Mouse (Mus musculus) kidney, postnatal 0 days (tissue): ENCODE results near the gene Narfl. TPM values are rescaled to one million over a fixed set of nuclear protein-coding genes. Genes with fewer than 3 reads are reported as not detected.
A peak's percentile ranks its signal among the peaks of the same experiment; 100 is the strongest.

Source experiments
- ATAC-seq: fragments of 200-750 bp; cut with Nextera tagmentation; replicated peaks from 2 replicates; pipeline ENCODE4 v1.8.0; 2017; ENCODE audit warnings: low read depth, moderate number of reproducible peaks, moderate TSS enrichment, moderate library complexity; ENCODE audit not compliant: low FRiP score
- DNase-seq: peaks from one replicate; pipeline ENCODE4 v3.0.0-alpha.2; 2016; ENCODE audit warnings: low spot score
- H3K27ac ChIP-seq: fragments of 300-500 bp; sonication (generic); 2 replicates; pipeline ENCODE4 v1.5.1; 2014; ENCODE audit warnings: mild to moderate bottlenecking
- H3K27me3 ChIP-seq: fragments of 300-500 bp; sonication (generic); 2 replicates; pipeline ENCODE4 v1.6.1; 2014; ENCODE audit warnings: low read length, mixed read lengths; ENCODE audit not compliant: insufficient read depth
- H3K36me3 ChIP-seq: fragments of 300-500 bp; sonication (generic); 2 replicates; pipeline ENCODE4 v1.6.1; 2014; ENCODE audit warnings: low read length, mixed read lengths; ENCODE audit not compliant: insufficient read depth
- H3K4me1 ChIP-seq: fragments of 300-500 bp; sonication (generic); replicated peaks from 2 replicates; pipeline ENCODE4 v1.6.1; 2014; ENCODE audit warnings: antibody characterized with exemption, low read length, mixed read lengths; ENCODE audit not compliant: insufficient read depth
- H3K4me2 ChIP-seq: fragments of 300-500 bp; sonication (generic); 2 replicates; pipeline ENCODE4 v1.6.1; 2014; ENCODE audit warnings: mild to moderate bottlenecking, low read length, moderate library complexity, mixed read lengths
- H3K4me3 ChIP-seq: fragments of 300-500 bp; sonication (generic); replicated peaks from 2 replicates; pipeline ENCODE4 v1.5.1; 2014; ENCODE audit warnings: low read depth, low read length
- H3K9ac ChIP-seq: fragments of 300-500 bp; sonication (generic); 2 replicates; pipeline ENCODE4 v1.6.1; 2014; ENCODE audit warnings: low read depth, low read length
- H3K9me3 ChIP-seq: fragments of 300-500 bp; sonication (generic); replicated peaks from 2 replicates; pipeline ENCODE4 v1.6.1; 2016; ENCODE audit warnings: low read length, inconsistent platforms, mixed read lengths
- CTCF ChIP-seq: IDR thresholded peaks from 2 replicates; pipeline ENCODE4 v1.5.1; 2016; ENCODE audit warnings: antibody characterized with exemption, low read depth, mild to moderate bottlenecking, moderate library complexity
- WGBS: fragments of 180-500 bp; shearing (Covaris S2); extraction: QIAGEN DNeasy Blood & Tissue Kit; methylation state at CpG from one replicate; pipeline ENCODE4 v1.1.7; 2014; 5-methylcytosine and 5-hydroxymethylcytosine counted together
- polyA plus RNA-seq: library from polyadenylated mRNA; unstranded; fragments of >200 nt; fragmentation: Nextera tagmentation; extraction: Ambion mirVana; gene quantifications from 2 replicates; pipeline ENCODE4 v1.2.1, GENCODE M21; 2015

The Narfl gene
- polyA plus RNA-seq, 1 experiment from 2014 or later = 34.5 TPM

- peak; percentile 96 for DNase-seq
- WGBS = 0% methylated on average over 20 of the region's 20 CpGs
- H3K27me3 ChIP-seq = peaks cover 11% of the 10 kb centered on the region; the same call in 1 of the 2 replicates
- H3K27ac ChIP-seq = no peak overlapping the region
- H3K9me3 ChIP-seq = no peaks in the 10 kb centered on the region
- no peak overlapping the region for H3K4me2 ChIP-seq
- no peaks in the 10 kb centered on the region; the same call in 1 of the 2 replicates for H3K4me1 ChIP-seq
- no peaks in the 10 kb centered on the region for H3K36me3 ChIP-seq
- H3K4me3 ChIP-seq = no peak overlapping the region
- ATAC-seq = peak; percentile 50; the same call in 1 of the 2 replicates
- peak; percentile 70 for TF ChIP-seq CTCF
- no peak overlapping the region for H3K9ac ChIP-seq
Observed at GRCm38 (mm10) chr17:25813471-25813870, 39.9 kb downstream of the Narfl start.

DNA sequence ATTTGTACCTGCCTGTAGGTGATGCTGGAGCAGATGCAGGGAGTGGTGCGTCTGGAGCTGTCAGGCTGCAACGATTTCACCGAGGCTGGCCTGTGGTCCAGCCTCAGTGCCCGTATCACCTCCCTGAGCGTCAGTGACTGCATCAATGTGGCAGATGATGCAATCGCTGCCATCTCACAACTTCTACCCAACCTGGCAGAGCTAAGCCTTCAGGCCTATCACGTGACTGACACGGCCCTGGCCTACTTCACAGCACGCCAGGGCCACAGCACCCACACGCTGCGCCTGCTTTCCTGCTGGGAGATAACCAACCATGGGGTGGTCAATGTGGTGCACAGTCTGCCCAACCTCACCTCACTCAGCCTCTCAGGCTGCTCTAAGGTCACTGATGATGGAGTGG is 44.1 kb downstream of the Narfl start:
- H3K4me3 ChIP-seq = no peak overlapping the region
- no peaks in the 10 kb centered on the region; the same call in 1 of the 2 replicates for H3K4me1 ChIP-seq
- H3K27me3 ChIP-seq = peaks cover 15% of the 10 kb centered on the region
- TF ChIP-seq CTCF = no peak
- H3K27ac ChIP-seq = no peak overlapping the region
- 87% methylated on average over 11 of the region's 11 CpGs for WGBS
- no peak for ATAC-seq
- DNase-seq = no peak
- H3K9me3 ChIP-seq = no peaks in the 10 kb centered on the region
- no peak overlapping the region for H3K4me2 ChIP-seq
- H3K36me3 ChIP-seq = no peaks in the 10 kb centered on the region
- no peak overlapping the region for H3K9ac ChIP-seq

GRCm38 (mm10) chr17:25818851-25819780 is 45.5 kb downstream of the Narfl start:
- DNase-seq (no peak), ATAC-seq (peak; percentile 30; the same call in 1 of the 2 replicates)
- Histone ChIP-seq H3K27me3 (peaks cover 15% of the 10 kb centered on the region), H3K9me3 (no peaks in the 10 kb centered on the region), H3K9ac (no peak overlapping the region), H3K4me3 (no peak overlapping the region; the same call in 1 of the 2 replicates), H3K27ac (no peak overlapping the region), H3K36me3 (no peaks in the 10 kb centered on the region), H3K4me1 (peaks cover 4% of the 10 kb centered on the region), H3K4me2 (peak overlapping the region; percentile 30)
- no peak for TF ChIP-seq CTCF
- WGBS = 8% methylated on average over 46 of the region's 46 CpGs

DNA sequence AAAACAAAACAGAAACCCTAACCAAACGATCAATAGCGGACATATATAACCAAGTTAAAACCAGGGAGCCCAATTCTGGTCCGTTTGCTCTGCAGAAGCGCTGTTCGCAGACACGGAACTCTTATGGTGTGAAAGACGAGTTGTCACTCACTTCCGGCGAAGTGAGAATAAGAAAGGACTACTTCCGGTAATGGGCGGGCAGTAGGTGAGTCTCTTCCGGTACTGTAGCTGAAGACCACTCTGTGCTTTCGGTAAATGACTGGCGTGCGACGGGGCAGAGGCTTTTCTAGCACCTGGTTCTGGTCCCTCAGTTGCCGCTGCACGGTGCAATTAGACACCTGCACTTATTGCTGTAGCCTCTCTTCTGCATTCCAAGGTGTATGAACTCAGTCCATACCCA is 49.9 kb downstream of the Narfl start, which contains the start of gene Wdr24:
Wdr24 (plus strand) TSS at position 176 of the 400 bp plus-strand sequence.
- TF ChIP-seq CTCF = no peak; the same call in 1 of the 2 replicates
- peak within 1 kb of the TSS; percentile 77 for H3K4me2 ChIP-seq
- DNase-seq (peak; percentile 94), ATAC-seq (peak; percentile 31; the same call in 1 of the 2 replicates)
- H3K27ac ChIP-seq = no peak within 1 kb of the TSS; the same call in 1 of the 2 replicates
- H3K9ac ChIP-seq = peak within 1 kb of the TSS; percentile 58
- under 1% methylated on average over 18 of the region's 18 CpGs for WGBS
- peaks cover 16% of the 10 kb centered on the region for H3K4me1 ChIP-seq
- H3K36me3 ChIP-seq = peaks cover 19% of the 10 kb centered on the region; the same call in 1 of the 2 replicates
- peaks cover 15% of the 10 kb centered on the region for H3K27me3 ChIP-seq
- H3K9me3 ChIP-seq = no peaks in the 10 kb centered on the region
- peak within 1 kb of the TSS; percentile 51 for H3K4me3 ChIP-seq

DNA sequence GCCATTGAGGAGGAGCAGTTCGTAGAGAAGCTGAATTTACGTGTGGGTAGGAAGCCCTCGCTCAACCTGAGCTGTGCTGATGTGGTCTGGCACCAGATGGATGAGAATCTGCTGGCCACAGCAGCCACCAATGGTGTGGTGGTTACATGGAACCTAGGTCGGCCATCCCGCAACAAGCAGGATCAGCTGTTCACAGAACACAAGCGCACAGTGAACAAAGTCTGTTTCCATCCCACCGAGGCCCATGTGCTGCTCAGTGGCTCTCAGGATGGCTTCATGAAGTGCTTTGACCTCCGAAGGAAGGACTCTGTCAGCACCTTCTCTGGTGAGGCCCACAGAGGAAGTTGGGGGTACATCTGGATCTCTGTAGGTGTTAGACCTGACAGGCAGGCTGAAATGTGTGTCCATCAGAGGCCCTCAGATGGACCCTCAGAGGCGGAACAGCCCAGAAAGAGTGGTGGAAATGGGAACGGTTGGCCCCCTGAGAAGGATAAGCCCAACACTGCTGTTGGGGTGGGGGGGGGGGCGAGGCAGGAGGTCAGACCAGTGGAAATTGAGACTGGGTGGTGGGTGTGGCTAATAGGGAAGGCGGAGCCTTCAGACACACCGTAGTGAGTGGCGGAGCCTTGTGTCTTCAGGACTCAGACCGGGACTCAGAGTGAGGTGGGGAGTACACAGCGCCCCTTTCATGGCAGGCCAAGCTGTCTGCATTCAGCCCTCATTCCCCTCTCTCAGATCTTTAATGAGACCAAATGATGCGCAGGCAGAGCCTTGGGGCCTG is 51.0 kb downstream of the Narfl start:
- Histone ChIP-seq H3K4me2 (peak overlapping the region; percentile 77), H3K4me1 (peaks cover 20% of the 10 kb centered on the region), H3K4me3 (peak overlapping the region; percentile 51), H3K9ac (peak overlapping the region; percentile 58), H3K27ac (no peak overlapping the region; the same call in 1 of the 2 replicates), H3K36me3 (peaks cover 19% of the 10 kb centered on the region; the same call in 1 of the 2 replicates), H3K9me3 (no peaks in the 10 kb centered on the region), H3K27me3 (peaks cover 9% of the 10 kb centered on the region)
- WGBS = 68% methylated on average over 17 of the region's 17 CpGs
- ATAC-seq = no peak
- TF ChIP-seq CTCF = no peak
- DNase-seq = no peak

DNA sequence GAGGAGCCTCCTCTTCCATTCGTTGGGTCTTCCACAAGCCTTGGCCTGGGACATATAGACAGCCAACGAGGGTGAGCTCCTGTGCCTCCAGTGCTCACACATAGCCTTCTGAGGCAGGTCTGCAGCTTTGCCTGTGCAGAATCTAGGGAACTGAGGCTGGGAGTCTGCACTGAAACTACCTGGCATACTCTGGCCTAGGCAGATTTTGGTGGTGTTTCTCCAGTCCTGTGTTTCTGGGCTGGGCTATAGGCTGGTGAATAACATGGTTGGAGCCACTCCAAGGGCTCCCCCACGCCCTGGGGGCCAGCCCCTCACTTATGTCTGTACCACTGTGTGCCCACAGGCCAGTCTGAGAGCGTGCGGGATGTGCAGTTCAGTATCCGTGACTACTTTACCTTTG is 51.7 kb downstream of the Narfl start:
- WGBS = 86% methylated on average over 6 of the region's 6 CpGs
- H3K27me3 ChIP-seq = peaks cover 2% of the 10 kb centered on the region; the same call in 1 of the 2 replicates
- H3K9me3 ChIP-seq = no peaks in the 10 kb centered on the region
- TF ChIP-seq CTCF = no peak
- H3K4me3 ChIP-seq = no peak overlapping the region
- no peak overlapping the region for H3K4me2 ChIP-seq
- peaks cover 22% of the 10 kb centered on the region for H3K36me3 ChIP-seq
- no peak for ATAC-seq
- H3K4me1 ChIP-seq = peaks cover 26% of the 10 kb centered on the region
- no peak overlapping the region for H3K27ac ChIP-seq
- H3K9ac ChIP-seq = no peak overlapping the region
- no peak for DNase-seq
